In the genomic region with DNA sequence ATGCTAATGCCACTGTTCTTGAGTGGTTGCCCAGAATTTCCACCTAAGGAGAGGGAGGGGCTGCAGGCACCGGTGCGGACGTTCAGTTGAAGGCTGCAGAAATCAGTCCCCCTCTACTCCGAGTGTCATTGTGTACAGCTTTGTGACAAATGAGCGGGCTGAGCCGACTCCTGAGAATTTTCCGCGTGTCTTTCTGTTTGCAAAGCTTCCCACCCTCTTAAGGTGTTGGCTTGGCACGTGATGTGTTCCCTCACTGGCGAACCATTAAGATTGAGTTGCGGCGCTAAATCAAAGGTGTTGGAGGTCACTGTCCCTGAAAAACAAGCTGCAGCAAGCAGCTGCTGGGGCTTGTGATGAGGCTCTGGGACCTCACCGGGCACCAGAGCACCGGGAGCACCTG, we compare ENCODE assay signal across 8 mouse cellular contexts. TPM values are rescaled to one million over a fixed set of nuclear protein-coding genes. Genes with fewer than 3 reads are reported as not detected.
DNase-seq lines count a peak whose midpoint lies in the region; ATAC-seq and TF ChIP-seq lines count a peak whose summit lies in the region.

No protein-coding gene starts in this region.

- peak overlapping the region; percentile 45 for H3K4me3 ChIP-seq in heart, embryonic 11.5 days (ENCODE audit: low read depth, low read length)
- peak overlapping the region; percentile 52 for H3K4me3 ChIP-seq in kidney, postnatal 0 days (replicated peaks; ENCODE audit: low read depth, low read length)

- no peak for ATAC-seq in heart, embryonic 11.5 days (replicated peaks; ENCODE audit: insufficient number of reproducible peaks, low FRiP score, low TSS enrichment)
- ATAC-seq in kidney, postnatal 0 days (replicated peaks; ENCODE audit: low FRiP score, low read depth): no peak
- ATAC-seq in inflammation-experienced regulatory T-cells, adult 6 months: no peak

- no peak overlapping the region for H3K27ac ChIP-seq in heart, embryonic 11.5 days (ENCODE audit: low read depth, low read length)
- H3K27ac ChIP-seq in kidney, postnatal 0 days: peak overlapping the region; percentile 9

- no peaks in the 10 kb centered on the region for H3K36me3 ChIP-seq in heart, embryonic 11.5 days (ENCODE audit: control insufficient read depth, insufficient read depth, low read length)
- no peaks in the 10 kb centered on the region for H3K36me3 ChIP-seq in kidney, postnatal 0 days (ENCODE audit: insufficient read depth, low read length)

- 3% methylated on average over 14 of the region's 14 CpGs for WGBS in heart, embryonic 11.5 days (ENCODE audit: insufficient replicate concordance)
- 2% methylated on average over 14 of the region's 14 CpGs for WGBS in kidney, postnatal 0 days

- no peaks in the 10 kb centered on the region for H3K9me3 ChIP-seq in heart, embryonic 11.5 days (replicated peaks; ENCODE audit: control insufficient read depth, low read length)
- no peaks in the 10 kb centered on the region for H3K9me3 ChIP-seq in kidney, postnatal 0 days (replicated peaks; ENCODE audit: low read length)

- peak overlapping the region; percentile 84 for H3K4me2 ChIP-seq in heart, embryonic 11.5 days
- H3K4me2 ChIP-seq in kidney, postnatal 0 days (ENCODE audit: low read length): peak overlapping the region; percentile 78

- H3K27me3 ChIP-seq in heart, embryonic 11.5 days (ENCODE audit: control insufficient read depth, insufficient read depth, low read length): 0 out of 2 replicates have a peak, but pooled peaks cover 4% of the 10 kb centered on the region
- no peaks in the 10 kb centered on the region for H3K27me3 ChIP-seq in kidney, postnatal 0 days (ENCODE audit: insufficient read depth, low read length)

- peak; percentile 27 for DNase-seq in right cerebral cortex, adult 18-20 months
- DNase-seq in right cerebral cortex, postnatal 36 days (ENCODE audit: low spot score in 2 of 2): no peak
- peak; percentile 80 for DNase-seq in cerebellum, adult 9-10 months
- peak; percentile 41 for DNase-seq in kidney, postnatal 0 days (ENCODE audit: low spot score)
- peak; percentile 24 for DNase-seq in lung, postnatal 14 days
- DNase-seq in urinary bladder, postnatal 14 days (ENCODE audit: low spot score): peak; percentile 11

- H3K9ac ChIP-seq in heart, embryonic 11.5 days (ENCODE audit: low read depth, low read length): peak overlapping the region; percentile 67
- peak overlapping the region; percentile 53 for H3K9ac ChIP-seq in kidney, postnatal 0 days (ENCODE audit: low read depth, low read length)

- no peak for TF ChIP-seq CTCF in kidney, postnatal 0 days (IDR thresholded peaks at IDR 0.05; ENCODE audit: low read depth)

- H3K4me1 ChIP-seq in heart, embryonic 11.5 days (ENCODE audit: control insufficient read depth, insufficient read depth, low read length): no peaks in the 10 kb centered on the region
- H3K4me1 ChIP-seq in kidney, postnatal 0 days (replicated peaks; ENCODE audit: insufficient read depth, low read length): no peaks in the 10 kb centered on the region

RNA-seq across cellular contexts. Expression of a gene that starts 39.5 kb away (rescaled TPM):
- polyA plus RNA-seq in heart, embryonic 11.5 days (2014; fragmentation: Nextera tagmentation; extraction: Ambion mirVana): 0.31 and 0.46 TPM in 2 replicates
- 2.4 and 2.8 TPM in 2 replicates for polyA plus RNA-seq in kidney, postnatal 0 days (2015; fragmentation: Nextera tagmentation; extraction: Ambion mirVana)
- polyA plus RNA-seq in inflammation-experienced regulatory T-cells, adult 6 months (2017; shearing (Covaris generic)): under 1 TPM; 0.39 to 0.95 (median 0.84) TPM

RNA-seq across cellular contexts. Expression of a gene that starts 42.9 kb away (rescaled TPM):
- 19.3 and 20.9 TPM in 2 replicates for polyA plus RNA-seq in heart, embryonic 11.5 days (2014; fragmentation: Nextera tagmentation; extraction: Ambion mirVana)
- 28.6 and 31.2 TPM in 2 replicates for polyA plus RNA-seq in kidney, postnatal 0 days (2015; fragmentation: Nextera tagmentation; extraction: Ambion mirVana)
- 1 to 10 TPM; 1.6 to 2.2 (median 2.1) TPM for polyA plus RNA-seq in inflammation-experienced regulatory T-cells, adult 6 months (2017; shearing (Covaris generic))

Comparison
In these comparisons a context has a peak if more than half of its experiments do, and no peak if none do; other contexts are left out.
1. DNase-seq: peak in right cerebral cortex, adult 18-20 months (single experiment), cerebellum, adult 9-10 months (single experiment), kidney, postnatal 0 days (single experiment), lung, postnatal 14 days (single experiment) and urinary bladder, postnatal 14 days (single experiment); none in right cerebral cortex, postnatal 36 days (0 of 2).